Mouse (Mus musculus): ENCODE data around the gene F7. TPM values are rescaled to one million over a fixed set of nuclear protein-coding genes. Genes with fewer than 3 reads are reported as not detected.

F7 gene
- polyA plus RNA-seq, 1 experiment from 2014 or later: not detected

DNA sequence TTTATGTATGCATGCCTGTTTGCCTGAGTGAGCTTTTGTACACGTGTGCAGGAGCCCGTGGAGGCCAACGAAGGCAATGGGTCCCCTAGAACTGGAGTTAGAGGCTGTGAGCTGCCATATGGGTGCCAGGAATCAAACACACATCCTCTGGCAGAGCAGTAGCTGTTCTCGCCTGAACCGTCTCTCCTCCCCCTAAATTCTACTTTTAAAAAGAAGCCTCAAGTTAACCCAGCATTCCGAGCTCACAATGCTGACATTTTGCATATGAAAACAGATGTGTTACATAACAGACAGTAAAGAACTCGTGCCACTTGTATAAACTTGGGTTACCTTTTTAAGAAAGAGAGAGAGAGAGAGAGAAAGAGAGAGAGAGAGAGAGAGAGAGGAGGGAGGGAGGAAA lies 51.7 kb downstream of the F7 start:
- no peak overlapping the region for H3K4me3 ChIP-seq
- H3K4me1 ChIP-seq: no peaks in the 10 kb centered on the region
- no peak overlapping the region for H3K4me2 ChIP-seq
- ATAC-seq (ENCODE audit: insufficient number of reproducible peaks, low FRiP score, low TSS enrichment, low read depth): no peak
- H3K27me3 ChIP-seq: no peaks in the 10 kb centered on the region
- no peak overlapping the region for H3K27ac ChIP-seq
- no peak overlapping the region for H3K9ac ChIP-seq
- H3K36me3 ChIP-seq: peaks cover 94% of the 10 kb centered on the region
- no peaks in the 10 kb centered on the region for H3K9me3 ChIP-seq
- WGBS: 90% methylated on average over 7 of the region's 7 CpGs

Other genes starting within 250 kb of the F7 start
- 9.5 and 11.0 TPM in 2 replicates for gene Mcf2l, start 152.2 kb upstream of the F7 start, polyA plus RNA-seq (2015; fragmentation: Nextera tagmentation; extraction: Ambion mirVana)
- 0.70 and 0.89 TPM in 2 replicates for gene F10, start 11.3 kb downstream of the F7 start, polyA plus RNA-seq (2015; fragmentation: Nextera tagmentation; extraction: Ambion mirVana)
- gene Proz, start 34.9 kb downstream of the F7 start, polyA plus RNA-seq (2015; fragmentation: Nextera tagmentation; extraction: Ambion mirVana): 0.24 and 0.32 TPM in 2 replicates
- gene Pcid2, start 79.4 kb downstream of the F7 start, polyA plus RNA-seq (2015; fragmentation: Nextera tagmentation; extraction: Ambion mirVana): 37.8 and 39.5 TPM in 2 replicates
- gene Cul4a, start 79.6 kb downstream of the F7 start, polyA plus RNA-seq (2015; fragmentation: Nextera tagmentation; extraction: Ambion mirVana): 105 and 112 TPM in 2 replicates
- 313 and 324 TPM in 2 replicates for gene Lamp1, start 133.1 kb downstream of the F7 start, polyA plus RNA-seq (2015; fragmentation: Nextera tagmentation; extraction: Ambion mirVana)
- 10.2 and 10.9 TPM in 2 replicates for gene Grtp1, start 174.6 kb downstream of the F7 start, polyA plus RNA-seq (2015; fragmentation: Nextera tagmentation; extraction: Ambion mirVana)
- gene Adprhl1, start 228.1 kb downstream of the F7 start, polyA plus RNA-seq (2015; fragmentation: Nextera tagmentation; extraction: Ambion mirVana): 5.0 and 17.3 TPM in 2 replicates